Mouse (Mus musculus): ENCODE results near the gene Frk.

DNA sequence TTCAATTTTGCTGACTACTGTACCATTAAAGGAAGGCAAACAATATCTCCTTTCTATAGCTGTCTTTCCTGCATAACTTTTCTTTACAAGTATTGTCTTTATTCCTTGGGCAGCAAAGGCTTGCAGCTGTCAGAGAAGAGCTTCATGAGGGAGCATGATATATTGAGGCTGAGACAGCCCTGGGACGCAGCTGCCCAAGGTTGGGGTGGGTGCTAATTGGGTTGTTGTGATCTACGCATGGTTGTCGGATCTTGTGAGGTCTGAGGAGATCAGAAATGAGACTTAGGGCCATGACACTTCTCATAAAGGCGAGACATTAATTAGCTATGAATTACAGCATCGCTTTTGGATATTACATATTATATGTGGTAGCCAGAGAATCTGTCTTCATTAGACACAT, 67.4 kb downstream of the Frk start:
- TF ChIP-seq CTCF (IDR thresholded peaks at IDR 0.05; ENCODE audit: low read depth, low read length), result no peak
- no peak for TF ChIP-seq POLR2A (IDR thresholded peaks at IDR 0.05; ENCODE audit: extremely low read depth, insufficient read depth, low read length)
